Mouse (Mus musculus) gastrocnemius, adult 18-20 months (tissue): Measurements from ENCODE around the gene Mdk. TPM values are rescaled to one million over a fixed set of nuclear protein-coding genes. Genes with fewer than 3 reads are reported as not detected.

Experiments
- DNase-seq: peaks from one replicate; pipeline ENCODE4 v3.0.0; 2021; ENCODE audit warnings: low spot score
- total RNA-seq, 2 experiments: library from RNA; stranded (reverse); gene quantifications; 2 replicates each; pipeline ENCODE4 v1.2.3; 2021

Mdk gene
- total RNA-seq, 2 experiments from 2014 or later: 0.82 to 1.7 TPM

DNA sequence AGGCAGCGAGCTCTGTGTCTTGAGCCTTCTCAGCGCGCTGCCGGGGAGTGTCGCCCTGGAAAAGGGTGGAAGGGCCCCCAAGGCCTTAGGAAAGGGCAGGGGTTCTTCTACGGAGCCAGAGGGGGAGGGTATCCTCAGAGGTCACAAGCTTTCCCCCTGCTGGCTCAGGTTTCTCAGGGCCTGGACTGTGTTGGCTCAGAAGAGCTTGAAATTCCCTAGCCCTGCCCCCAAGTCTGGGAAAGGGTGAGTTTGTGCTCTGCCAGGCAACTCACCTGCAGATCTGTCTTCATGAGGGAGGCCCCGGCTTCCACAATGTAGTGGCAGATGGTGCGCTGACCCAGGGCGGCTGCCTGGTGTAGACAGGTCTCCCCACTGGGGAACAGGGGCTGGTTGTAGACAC is 1.4 kb upstream of the Mdk start:
- DNase-seq: no peak

DNA sequence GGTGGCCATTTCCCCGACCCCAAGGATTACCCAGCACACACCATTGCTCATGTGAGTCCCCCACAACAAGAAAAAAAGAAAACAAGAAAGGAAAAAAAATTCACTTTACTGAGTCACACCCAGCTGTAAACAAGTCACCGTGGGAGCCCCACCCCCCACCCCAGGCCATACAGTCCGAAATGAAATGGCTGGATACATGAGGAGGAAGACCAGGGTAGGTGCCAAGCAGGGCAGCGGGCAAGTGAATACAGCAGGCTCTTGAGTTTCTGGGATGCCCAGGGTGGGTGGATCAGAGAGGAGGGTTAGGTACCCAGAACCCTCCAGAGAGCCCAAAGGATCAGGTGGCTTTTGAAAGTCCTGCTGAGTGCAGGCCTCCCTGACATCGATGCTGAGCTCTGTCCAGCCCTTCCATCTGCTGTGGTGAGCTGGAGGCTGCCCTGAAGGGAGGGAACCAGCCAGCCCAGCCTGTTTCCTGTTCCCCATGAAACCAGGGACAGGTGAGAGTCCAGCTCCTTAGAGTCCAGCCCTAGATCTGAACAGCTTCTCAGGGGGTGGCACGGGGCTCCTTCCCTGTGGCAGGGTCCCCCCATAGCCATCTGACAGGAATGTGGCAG is 747 bp upstream of the Mdk start:
- DNase-seq: no peak

- DNase-seq: no peak
These were observed 553 bp downstream of the Mdk start for GRCm38 (mm10) chr2:91931328-91932159.

- no peak for DNase-seq
These were observed 1.3 kb downstream of the Mdk start for GRCm38 (mm10) chr2:91930761-91931291.

DNA sequence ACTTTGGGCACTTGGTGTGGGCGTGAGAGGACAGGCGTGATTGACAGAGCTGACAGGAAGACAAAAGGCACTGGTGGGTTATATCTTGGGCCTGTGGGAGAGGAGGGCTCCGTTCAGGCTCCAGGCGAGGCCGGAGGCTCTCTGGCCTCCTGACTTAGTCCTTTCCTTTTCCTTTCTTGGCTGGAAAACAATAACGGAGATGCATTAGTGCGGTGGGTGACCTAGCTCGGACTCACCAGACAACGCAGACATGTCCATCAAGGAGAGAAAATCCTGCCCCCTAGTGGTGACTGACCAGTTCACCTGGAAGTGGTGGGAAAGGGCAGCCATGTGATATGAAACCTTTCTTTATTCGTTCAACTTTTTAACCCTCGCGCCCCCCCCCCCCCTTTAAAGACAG is 2.2 kb downstream of the Mdk start:
- peak; percentile 74 for DNase-seq

GRCm38 (mm10) chr2:91929455-91929854 is 2.6 kb downstream of the Mdk start:
- DNase-seq: no peak

GRCm38 (mm10) chr2:91928534-91929350 is 3.4 kb downstream of the Mdk start:
- DNase-seq: no peak

DNA sequence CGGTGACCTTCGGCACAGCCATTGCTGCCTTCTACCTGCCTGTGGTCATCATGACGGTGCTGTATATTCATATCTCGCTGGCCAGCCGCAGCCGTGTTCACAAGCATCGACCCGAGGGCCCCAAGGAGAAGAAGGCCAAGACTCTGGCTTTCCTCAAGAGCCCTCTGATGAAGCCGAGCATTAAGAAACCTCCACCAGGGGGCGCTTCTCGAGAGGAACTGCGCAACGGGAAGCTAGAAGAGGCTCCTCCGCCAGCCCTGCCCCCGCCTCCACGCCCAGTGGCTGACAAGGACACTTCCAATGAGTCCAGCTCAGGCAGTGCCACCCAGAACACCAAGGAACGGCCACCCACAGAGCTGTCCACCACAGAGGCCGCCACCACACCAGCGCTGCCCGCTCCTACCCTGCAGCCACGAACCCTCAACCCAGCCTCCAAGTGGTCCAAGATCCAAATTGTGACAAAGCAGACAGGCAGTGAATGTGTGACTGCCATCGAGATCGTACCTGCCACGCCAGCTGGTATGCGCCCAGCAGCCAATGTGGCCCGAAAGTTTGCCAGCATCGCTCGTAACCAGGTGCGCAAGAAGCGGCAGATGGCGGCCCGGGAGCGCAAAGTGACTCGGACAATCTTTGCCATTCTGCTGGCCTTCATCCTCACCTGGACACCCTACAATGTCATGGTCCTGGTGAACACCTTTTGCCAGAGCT is 4.1 kb downstream of the Mdk start:
- DNase-seq: peak; percentile 73

- no peak for DNase-seq
These were observed 5.1 kb downstream of the Mdk start, which contains the start of gene Chrm4 for GRCm38 (mm10) chr2:91926949-91927348. TSS of gene Chrm4 (plus strand) at chr2:91927249.

GRCm38 (mm10) chr2:91925442-91925841 is 6.7 kb downstream of the Mdk start:
- DNase-seq: no peak

DNA sequence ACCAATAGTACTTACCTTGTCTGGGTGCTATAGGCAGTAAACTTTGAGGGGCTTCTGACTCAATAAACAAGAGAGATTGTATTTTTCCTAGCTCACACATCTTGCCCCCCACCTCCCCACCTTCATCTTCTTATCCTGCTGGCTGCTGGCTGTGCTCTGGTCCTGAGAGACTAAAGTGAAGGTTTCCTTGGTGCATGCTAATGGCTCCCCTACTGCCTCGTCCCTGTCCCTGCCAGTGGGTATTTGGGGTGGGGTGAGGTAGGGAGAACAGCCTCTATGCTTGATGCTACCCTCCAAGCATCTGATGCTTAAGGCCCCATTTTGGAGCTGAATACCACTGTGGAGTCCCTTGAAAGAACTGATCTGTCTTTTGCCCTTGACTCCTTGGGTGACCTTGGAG is 7.4 kb downstream of the Mdk start:
- DNase-seq: no peak

DNA sequence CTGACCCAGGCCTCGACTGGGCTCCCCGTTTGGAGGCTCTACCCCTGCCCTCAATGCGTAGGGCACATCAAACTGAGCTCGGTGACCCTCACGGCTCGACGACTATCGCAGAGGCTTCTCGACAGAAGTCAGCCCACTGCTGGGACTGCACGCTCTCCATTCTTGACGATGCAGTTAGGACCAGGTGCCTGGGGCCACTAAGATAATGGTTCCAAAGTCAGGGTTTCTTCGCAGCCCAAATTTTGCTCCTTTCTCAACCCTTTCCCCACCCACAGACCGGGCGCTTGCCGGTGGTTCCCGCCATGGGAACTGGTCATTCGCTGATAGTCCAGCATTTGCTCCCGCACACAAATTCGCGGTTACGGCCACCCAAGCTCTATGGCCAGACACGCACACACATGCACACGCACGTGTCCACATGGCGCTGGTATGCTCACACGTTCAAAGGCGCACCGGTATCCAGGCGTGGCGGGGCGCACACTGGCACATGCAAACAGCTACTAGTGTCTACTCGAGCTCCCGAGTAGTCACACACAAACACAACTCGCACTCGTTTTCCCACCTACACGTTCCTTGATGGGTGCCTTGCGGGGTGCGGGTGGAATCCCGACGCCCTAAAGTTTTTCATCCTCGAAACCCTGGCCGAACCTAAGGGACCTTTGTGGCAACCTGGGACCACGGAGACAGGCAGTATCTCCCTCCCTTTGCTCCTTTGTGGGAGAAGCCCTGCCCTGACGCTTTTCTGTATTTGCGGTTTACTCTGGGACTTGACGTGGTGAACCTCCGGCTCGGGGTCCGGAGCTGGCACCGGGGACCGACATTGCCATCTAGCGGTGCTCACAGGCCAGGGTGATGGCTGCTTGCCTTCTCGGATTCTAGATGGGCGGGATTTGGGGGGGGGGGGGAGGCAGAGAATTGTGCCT is 8.4 kb downstream of the Mdk start:
- DNase-seq: peak; percentile 64

DNA sequence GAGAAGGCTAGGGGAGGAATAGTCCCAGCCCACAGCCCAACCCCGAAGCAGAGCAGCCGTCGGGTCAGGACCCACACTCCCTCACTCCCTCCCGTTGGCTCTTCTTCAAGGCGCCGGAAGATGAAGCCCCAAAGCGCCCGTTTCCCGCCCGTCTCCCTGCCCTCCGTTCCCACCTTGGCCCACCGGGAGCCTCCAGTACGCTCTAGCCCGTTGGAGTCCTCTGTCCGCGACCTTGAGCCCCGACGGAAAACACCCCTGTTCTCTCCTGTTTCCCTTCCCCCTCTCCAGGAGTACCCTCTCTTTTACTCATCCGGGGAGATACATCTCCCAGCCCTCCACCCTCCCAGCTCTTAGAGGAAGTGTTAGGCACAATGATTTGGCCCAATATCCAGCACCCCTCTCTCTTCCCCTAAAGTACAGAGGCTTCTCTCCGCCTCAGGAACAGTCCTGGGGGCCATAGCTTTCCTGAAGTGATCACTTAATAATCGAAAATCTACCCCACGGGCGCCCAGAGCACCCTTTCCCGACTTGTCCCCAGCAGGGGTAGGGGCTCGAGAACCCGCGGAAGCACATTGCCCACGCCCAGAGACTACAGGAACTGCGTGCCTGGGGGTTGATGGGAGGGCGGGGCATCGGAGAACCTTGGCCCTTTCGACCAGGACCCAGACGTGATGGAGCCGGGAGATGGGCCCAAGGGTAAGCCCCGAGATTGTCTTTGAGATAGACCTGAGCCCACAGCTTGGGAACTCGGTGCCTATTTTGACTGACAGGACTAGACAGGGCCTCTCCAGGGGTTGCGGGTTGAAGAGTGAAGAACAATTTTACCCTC is 9.3 kb downstream of the Mdk start:
- no peak for DNase-seq

- no peak for DNase-seq
These were observed 10.1 kb downstream of the Mdk start for GRCm38 (mm10) chr2:91921790-91922570.

DNA sequence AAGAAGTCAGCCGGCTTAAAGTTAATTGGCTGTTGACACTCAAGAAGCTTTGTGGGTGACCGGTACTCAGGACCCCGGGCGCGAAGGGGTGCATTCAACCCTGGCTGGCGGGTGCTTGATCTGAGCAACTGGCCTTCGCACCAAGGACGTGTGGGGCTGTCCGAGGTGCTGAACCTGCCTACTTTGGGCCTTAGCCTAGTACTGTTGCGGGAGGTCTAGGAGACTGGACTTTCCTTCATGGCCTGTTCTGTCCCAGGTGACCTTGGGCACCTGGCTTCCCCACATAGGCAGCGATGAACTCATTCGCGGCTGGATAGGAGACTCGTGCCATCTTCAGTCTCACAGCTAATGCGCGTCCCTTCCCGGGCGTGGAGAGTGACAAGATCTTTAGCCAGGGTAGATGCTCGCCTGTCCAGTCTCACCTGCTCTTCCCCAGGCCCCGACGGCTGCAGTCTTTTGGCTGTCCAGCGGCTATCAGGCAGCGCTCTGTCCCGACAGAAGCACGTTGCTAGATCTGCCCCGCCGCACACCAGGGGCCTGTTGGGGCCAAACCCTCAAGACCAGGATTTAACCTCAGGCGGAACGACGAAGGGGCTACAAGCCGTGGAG is 10.8 kb downstream of the Mdk start:
- DNase-seq: peak; percentile 70

DNA sequence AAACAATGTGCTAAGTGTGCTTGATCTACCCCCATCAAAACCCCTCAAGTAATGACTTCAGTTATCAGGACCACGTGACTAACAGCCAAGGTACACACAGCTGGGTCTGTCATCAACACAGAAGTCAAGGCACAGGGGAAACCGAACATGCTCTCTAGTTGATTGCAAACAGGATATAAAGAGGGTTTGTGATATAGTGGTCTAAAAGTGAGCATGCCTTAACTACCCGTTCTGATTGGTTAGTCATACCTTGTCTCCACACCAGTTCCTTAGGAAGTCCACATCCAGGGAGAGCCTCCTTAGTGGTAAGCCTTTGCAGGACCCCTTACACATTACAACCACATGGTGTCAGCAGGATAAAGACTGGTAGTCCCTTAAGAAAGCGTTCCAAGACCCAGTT is 12.0 kb downstream of the Mdk start:
- no peak for DNase-seq

GRCm38 (mm10) chr2:91917096-91917495 is 15.0 kb downstream of the Mdk start:
- no peak for DNase-seq

DNA sequence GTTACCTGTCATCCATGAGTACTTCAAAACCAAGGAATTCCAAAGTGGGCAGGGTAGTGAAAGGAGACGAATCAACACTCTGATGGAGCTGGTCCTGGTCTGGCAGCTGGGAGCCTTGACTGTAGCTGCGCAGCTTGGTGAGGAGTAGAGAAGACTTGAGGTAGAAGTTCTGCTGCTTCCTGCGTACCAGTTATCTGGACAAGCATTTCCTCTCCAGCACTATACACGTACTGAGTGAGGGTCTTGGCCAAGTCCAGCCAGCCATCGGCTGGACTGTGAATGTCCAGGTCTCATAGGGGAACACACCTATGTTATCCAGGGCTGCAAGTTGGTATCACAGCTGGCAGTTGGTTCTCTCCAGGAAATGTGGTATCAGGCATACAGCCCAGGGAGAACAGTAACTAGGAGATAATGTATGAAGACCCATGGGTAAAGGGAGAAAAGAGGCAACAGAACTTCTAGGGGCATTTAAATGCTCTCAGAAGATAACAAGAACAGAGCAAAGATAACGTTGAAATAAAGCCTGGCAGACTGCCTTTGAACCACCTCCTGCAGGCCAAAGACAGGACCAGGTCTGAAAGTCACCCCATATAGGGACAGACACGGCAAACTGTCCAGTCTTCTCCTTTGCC is 15.6 kb downstream of the Mdk start:
- no peak for DNase-seq
